In genomic region chr11:106325566-106326206, GRCm38 (mm10) we compare ENCODE assay signal across 9 mouse cellular contexts. TPM values are rescaled to one million over a fixed set of nuclear protein-coding genes. Genes with fewer than 3 reads are reported as not detected.
DNase-seq lines count a peak whose midpoint lies in the region; ATAC-seq and TF ChIP-seq lines count a peak whose summit lies in the region.
"Had no signal": no experiment of that assay in that cellular context is flagged by ENCODE, and none has a peak within 500 bp of the region (broad histone marks: within the 10 kb centered on the region; RNA-seq: fewer than 3 reads in every experiment).

No protein-coding gene starts in this region.

- H3K4me3 ChIP-seq in embryonic fibroblast, embryonic 13.5 days (ENCODE audit: insufficient read depth, low read length): no peak overlapping the region
- H3K4me3 ChIP-seq in limb, embryonic 11.5 days (ENCODE audit: low read depth, low read length): no peak overlapping the region
- H3K4me3 ChIP-seq: neural tube, embryonic 13.5 days had no signal

- DNase-seq in ovary, postnatal 10 days (ENCODE audit: low spot score): peak; percentile 36
- no peak for DNase-seq in ovary, adult 18-20 months (ENCODE audit: low spot score)
- DNase-seq in adrenal gland, postnatal 36 days: peak; percentile 54 to 76
- DNase-seq in kidney, adult 18-20 months: peak; percentile 79
- DNase-seq in limb, embryonic 11.5 days (ENCODE audit: low spot score): peak; percentile 81
- peak; percentile 61 for DNase-seq in retina, postnatal 7 days (ENCODE audit: low read depth, low spot score)
- peak; percentile 49 to 59 for DNase-seq in urinary bladder, postnatal 36 days (ENCODE audit: low spot score in 2 of 2)

- TF ChIP-seq POLR2A in embryonic fibroblast, embryonic 13.5 days (IDR thresholded peaks at IDR 0.05; ENCODE audit: low read depth, low read length): no peak

- H3K9me3 ChIP-seq in limb, embryonic 11.5 days (ENCODE audit: control insufficient read depth, low read length): no peaks in the 10 kb centered on the region
- H3K9me3 ChIP-seq: neural tube, embryonic 13.5 days had no signal

- H3K27me3 ChIP-seq in limb, embryonic 11.5 days (ENCODE audit: control insufficient read depth, insufficient read depth, low read length): no peaks in the 10 kb centered on the region
- H3K27me3 ChIP-seq: neural tube, embryonic 13.5 days had no signal

- 69% methylated on average over 8 of the region's 8 CpGs for WGBS in limb, embryonic 11.5 days

- ATAC-seq in limb, embryonic 11.5 days (ENCODE audit: insufficient number of reproducible peaks, low FRiP score, low TSS enrichment, low read depth): no peak

- no peak overlapping the region for H3K4me2 ChIP-seq in limb, embryonic 11.5 days (ENCODE audit: low read depth, severe bottlenecking)
- H3K4me2 ChIP-seq: neural tube, embryonic 13.5 days had no signal

- H3K4me1 ChIP-seq in embryonic fibroblast, embryonic 13.5 days (ENCODE audit: control insufficient read depth, insufficient read depth, low read length): no peaks in the 10 kb centered on the region
- no peaks in the 10 kb centered on the region for H3K4me1 ChIP-seq in limb, embryonic 11.5 days (ENCODE audit: control insufficient read depth, insufficient read depth, low read length)
- H3K4me1 ChIP-seq: neural tube, embryonic 13.5 days had no signal

- H3K36me3 ChIP-seq in limb, embryonic 11.5 days (ENCODE audit: control insufficient read depth, insufficient read depth, low read length): no peaks in the 10 kb centered on the region
- H3K36me3 ChIP-seq: neural tube, embryonic 13.5 days had no signal

- no peak overlapping the region for H3K9ac ChIP-seq in limb, embryonic 11.5 days (ENCODE audit: low read length)
- H3K9ac ChIP-seq: neural tube, embryonic 13.5 days had no signal

- peak; percentile 68 for TF ChIP-seq CTCF in embryonic fibroblast, embryonic 13.5 days (IDR thresholded peaks at IDR 0.05; ENCODE audit: borderline replicate concordance, insufficient read depth, low read length)

- no peak overlapping the region for H3K27ac ChIP-seq in embryonic fibroblast, embryonic 13.5 days (ENCODE audit: insufficient read depth, low read length)
- no peak overlapping the region for H3K27ac ChIP-seq in limb, embryonic 11.5 days (replicated peaks; ENCODE audit: low read depth, low read length)
- H3K27ac ChIP-seq: neural tube, embryonic 13.5 days had no signal

RNA-seq across cellular contexts. Expression of gene Cd79b, which starts 11.1 kb away (rescaled TPM):
- 1 to 10 TPM in 1 of 2 experiments, under 1 TPM in 1; 0.33 to 1.2 TPM for total RNA-seq in adrenal gland, postnatal 36 days (2021)
- polyA plus RNA-seq in embryonic fibroblast, embryonic 13.5 days (2011; ENCODE audit: insufficient read length, low read depth, missing spikeins): not detected in 2 replicates
- 2.1 and 2.3 TPM in 2 replicates for polyA plus RNA-seq in limb, embryonic 11.5 days (2014; fragmentation: Nextera tagmentation; extraction: Ambion mirVana)

RNA-seq across cellular contexts. Expression of gene Gh, which starts 24.0 kb away (rescaled TPM):
- not detected for total RNA-seq in adrenal gland, postnatal 36 days (2021)
- polyA plus RNA-seq in embryonic fibroblast, embryonic 13.5 days (2011; ENCODE audit: insufficient read length, low read depth, missing spikeins): not detected in 2 replicates
- not detected in 2 replicates for polyA plus RNA-seq in limb, embryonic 11.5 days (2014; fragmentation: Nextera tagmentation; extraction: Ambion mirVana)
- polyA plus RNA-seq: neural tube, embryonic 13.5 days had no signal

RNA-seq across cellular contexts. Expression of gene Scn4a, which starts 27.4 kb away (rescaled TPM):
- total RNA-seq in adrenal gland, postnatal 36 days (2021): under 1 TPM in 1 of 2 experiments, not detected in 1; 0.10 TPM
- polyA plus RNA-seq in embryonic fibroblast, embryonic 13.5 days (2011; ENCODE audit: insufficient read length, low read depth, missing spikeins): not detected in 2 replicates
- polyA plus RNA-seq in limb, embryonic 11.5 days (2014; fragmentation: Nextera tagmentation; extraction: Ambion mirVana): 0.13 and 0.23 TPM in 2 replicates
- polyA plus RNA-seq: neural tube, embryonic 13.5 days had no signal

RNA-seq across cellular contexts. Expression of gene Prr29, which starts 39.6 kb away (rescaled TPM):
- total RNA-seq in adrenal gland, postnatal 36 days (2021): not detected
- not detected in 2 replicates for polyA plus RNA-seq in embryonic fibroblast, embryonic 13.5 days (2011; ENCODE audit: insufficient read length, low read depth, missing spikeins)
- polyA plus RNA-seq in limb, embryonic 11.5 days (2014; fragmentation: Nextera tagmentation; extraction: Ambion mirVana): not detected in 2 replicates
- polyA plus RNA-seq: neural tube, embryonic 13.5 days had no signal

RNA-seq across cellular contexts. Expression of gene Tcam1, which starts 49.2 kb away (rescaled TPM):
- total RNA-seq in adrenal gland, postnatal 36 days (2021): under 1 TPM; 0.23 to 0.36 TPM
- polyA plus RNA-seq in embryonic fibroblast, embryonic 13.5 days (2011; ENCODE audit: insufficient read length, low read depth, missing spikeins): 0.16 and 0.18 TPM in 2 replicates
- polyA plus RNA-seq in limb, embryonic 11.5 days (2014; fragmentation: Nextera tagmentation; extraction: Ambion mirVana): 0.09 and 0.29 TPM in 2 replicates
